Mouse (Mus musculus) forebrain, embryonic 10.5 days (tissue): Measurements from ENCODE around the gene Spib. TPM values are rescaled to one million over a fixed set of nuclear protein-coding genes. Genes with fewer than 3 reads are reported as not detected.
A peak's percentile ranks its signal among the peaks of the same experiment; 100 is the strongest.

Experiments used
- DNase-seq: peaks from one replicate; pipeline ENCODE4 v3.0.0-alpha.2; 2017; ENCODE audit warnings: low spot score; ENCODE audit errors: extremely low spot score
- H3K27ac ChIP-seq: fragments of 300-500 bp; sonication (generic); 2 replicates; pipeline ENCODE4 v1.5.1; 2016; ENCODE audit warnings: mild to moderate bottlenecking
- H3K27me3 ChIP-seq: fragments of 300-500 bp; sonication (generic); 2 replicates; pipeline ENCODE4 v1.6.1; 2016; ENCODE audit warnings: mild to moderate bottlenecking; ENCODE audit not compliant: poor library complexity, severe bottlenecking
- H3K36me3 ChIP-seq: fragments of 300-500 bp; sonication (generic); replicated peaks from 2 replicates; pipeline ENCODE4 v1.6.1; 2016; ENCODE audit warnings: mild to moderate bottlenecking, moderate library complexity
- H3K4me1 ChIP-seq: fragments of 300-500 bp; sonication (generic); 2 replicates; pipeline ENCODE4 v1.6.1; 2016
- H3K4me3 ChIP-seq: fragments of 300-500 bp; sonication (generic); 2 replicates; pipeline ENCODE4 v1.5.1; 2016; ENCODE audit warnings: mild to moderate bottlenecking, moderate library complexity
- H3K9me3 ChIP-seq: fragments of 300-500 bp; sonication (generic); 2 replicates; pipeline ENCODE4 v1.6.1; 2016; ENCODE audit warnings: mild to moderate bottlenecking, moderate library complexity
- WGBS: fragments of 180-500 bp; shearing (Covaris S2); methylation state at CpG from one replicate; pipeline ENCODE4 v1.1.7; 2016; 5-methylcytosine and 5-hydroxymethylcytosine counted together
- polyA plus RNA-seq: library from polyadenylated mRNA; unstranded; fragments of >200 nt; fragmentation: Nextera tagmentation; extraction: Ambion mirVana; gene quantifications from 2 replicates; pipeline ENCODE4 v1.2.1, GENCODE M21; 2016

Gene Spib
- polyA plus RNA-seq, 1 experiment from 2014 or later, result not detected

- H3K36me3 ChIP-seq, result 0 out of 2 replicates have a peak, but pooled peaks cover 4% of the 10 kb centered on the region
- WGBS, result 39% methylated on average over 5 of the region's 5 CpGs
These were observed 30.2 kb downstream of the Spib start for GRCm38 (mm10) chr7:44501563-44502115.

DNA sequence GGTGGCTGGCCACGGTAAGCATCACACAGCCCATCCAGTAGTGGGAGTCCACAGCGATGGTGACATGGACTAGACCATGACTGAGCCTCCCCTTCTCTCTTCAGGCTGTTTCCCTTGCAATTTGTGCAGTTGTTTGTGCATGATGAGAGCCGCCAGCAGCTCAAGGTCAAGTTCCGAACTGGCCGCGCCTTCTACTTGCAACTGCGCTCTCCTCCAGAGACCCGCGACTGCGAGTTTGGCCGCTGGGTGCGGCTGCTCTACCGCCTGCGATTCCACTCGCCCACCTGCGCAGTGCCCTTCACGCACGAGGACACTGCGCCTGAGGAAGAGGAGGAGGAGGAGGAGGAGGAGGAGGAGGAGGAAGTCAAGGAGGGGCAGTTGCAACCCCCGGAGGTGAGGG, 31.8 kb downstream of the Spib start:
- 0 out of 2 replicates have a peak, but pooled peaks cover 4% of the 10 kb centered on the region for H3K36me3 ChIP-seq
- H3K27me3 ChIP-seq, result peaks cover 19% of the 10 kb centered on the region; the same call in 1 of the 2 replicates
- DNase-seq, result no peak
- no peaks in the 10 kb centered on the region for H3K9me3 ChIP-seq
- WGBS, result 63% methylated on average over 20 of the region's 20 CpGs
- H3K27ac ChIP-seq, result no peak overlapping the region
- H3K4me3 ChIP-seq, result no peak overlapping the region
- peaks cover 20% of the 10 kb centered on the region for H3K4me1 ChIP-seq

More at GRCm38 (mm10) chr7:44501563-44502115, 30.2 kb downstream of the Spib start:
- Histone ChIP-seq H3K4me1 (peaks cover 10% of the 10 kb centered on the region), H3K9me3 (no peaks in the 10 kb centered on the region), H3K4me3 (no peak overlapping the region), H3K27ac (no peak overlapping the region), H3K27me3 (peaks cover 19% of the 10 kb centered on the region; the same call in 1 of the 2 replicates)
- peak; percentile 70 for DNase-seq

DNA sequence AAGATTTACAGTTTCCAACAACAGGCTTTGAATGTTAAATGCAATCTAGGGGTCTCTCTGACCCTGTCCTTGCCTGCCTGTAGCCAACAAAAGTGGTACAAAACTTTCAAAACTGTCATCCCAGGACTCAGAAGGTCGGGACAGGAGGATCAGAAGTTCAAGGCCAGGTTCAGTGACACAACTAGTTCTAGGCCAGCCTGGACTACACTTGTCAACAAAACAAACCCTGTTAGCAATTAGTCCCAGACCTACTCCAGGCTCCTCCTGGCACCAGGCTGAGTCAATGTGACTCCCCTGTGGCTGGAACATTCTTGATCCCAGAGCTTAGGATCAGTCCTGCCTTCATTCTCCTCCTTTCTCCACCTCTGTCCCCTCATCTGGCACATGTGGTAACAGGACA, 32.9 kb downstream of the Spib start:
- Histone ChIP-seq H3K4me1 (peaks cover 26% of the 10 kb centered on the region), H3K27ac (no peak overlapping the region), H3K4me3 (no peak overlapping the region), H3K9me3 (no peaks in the 10 kb centered on the region), H3K27me3 (peaks cover 19% of the 10 kb centered on the region; the same call in 1 of the 2 replicates), H3K36me3 (peaks cover 13% of the 10 kb centered on the region)
- WGBS, result 74% methylated on average over 1 of the region's 1 CpGs
- DNase-seq, result no peak

DNA sequence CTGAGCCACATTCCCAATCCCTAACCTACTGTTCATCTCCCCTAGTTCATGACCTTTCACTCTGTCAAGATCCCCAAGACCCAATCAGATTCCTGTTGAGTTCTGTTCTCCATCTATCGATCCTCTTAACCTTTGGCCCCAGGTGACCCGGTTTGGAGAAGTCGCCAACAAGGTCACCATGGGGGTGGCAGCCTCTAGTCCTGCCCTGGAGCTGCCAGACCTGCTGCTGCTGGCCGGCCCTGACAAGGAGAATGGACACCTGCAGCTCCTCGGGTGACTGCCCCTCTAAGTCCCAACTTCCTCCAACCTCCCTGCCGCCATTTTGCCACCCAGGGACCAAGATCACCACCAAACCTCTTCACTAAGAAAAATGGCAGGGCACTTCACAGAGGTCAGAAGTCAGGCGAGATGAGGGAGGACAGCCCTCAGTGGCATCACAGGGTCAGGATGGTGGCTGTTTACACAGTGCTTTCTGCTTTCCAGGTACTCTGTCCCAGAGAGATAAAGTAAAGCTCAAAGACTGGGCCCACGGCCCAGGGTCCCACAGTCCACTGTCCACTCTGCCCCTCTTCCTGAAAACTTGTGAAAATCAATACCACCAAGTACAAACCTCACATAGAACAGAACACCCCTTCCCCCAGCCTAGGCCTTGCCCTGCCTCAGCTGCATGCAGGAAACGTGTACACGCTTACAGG, 34.4 kb downstream of the Spib start:
- peaks cover 19% of the 10 kb centered on the region; the same call in 1 of the 2 replicates for H3K27me3 ChIP-seq
- DNase-seq, result no peak
- H3K4me1 ChIP-seq, result peaks cover 26% of the 10 kb centered on the region
- WGBS, result 85% methylated on average over 10 of the region's 10 CpGs
- peaks cover 27% of the 10 kb centered on the region for H3K36me3 ChIP-seq
- H3K9me3 ChIP-seq, result no peaks in the 10 kb centered on the region
- H3K27ac ChIP-seq, result peak overlapping the region; percentile 98
- H3K4me3 ChIP-seq, result peak overlapping the region; percentile 76

DNA sequence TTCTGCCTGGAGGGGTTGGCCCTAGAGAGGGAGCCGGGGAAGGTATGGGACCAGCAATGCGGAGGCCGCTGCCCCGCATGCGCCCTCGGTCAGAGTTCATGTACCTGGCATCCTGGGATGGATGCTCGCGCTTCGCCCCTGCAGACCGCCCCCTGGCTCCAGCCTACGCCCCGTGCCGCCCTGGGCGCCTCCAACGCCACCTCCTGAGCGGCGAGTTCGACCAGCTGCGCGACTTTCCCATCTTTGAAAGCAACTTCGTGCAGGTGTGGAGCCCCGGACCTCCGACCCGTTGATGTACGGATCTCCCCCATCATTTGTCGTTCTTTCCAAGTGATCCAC, 35.1 kb downstream of the Spib start:
- Histone ChIP-seq H3K4me3 (peak overlapping the region; percentile 76), H3K27me3 (peaks cover 19% of the 10 kb centered on the region; the same call in 1 of the 2 replicates), H3K4me1 (peaks cover 26% of the 10 kb centered on the region), H3K36me3 (peaks cover 35% of the 10 kb centered on the region), H3K9me3 (no peaks in the 10 kb centered on the region), H3K27ac (peak overlapping the region; percentile 98)
- under 1% methylated on average over 26 of the region's 26 CpGs for whole genome bisulfite sequencing
- DNase-seq, result no peak

- H3K27ac ChIP-seq, result peak within 1 kb of the TSS; percentile 98
- H3K27me3 ChIP-seq, result peaks cover 19% of the 10 kb centered on the region; the same call in 1 of the 2 replicates
- H3K4me1 ChIP-seq, result peaks cover 26% of the 10 kb centered on the region
- under 1% methylated on average over 58 of the region's 58 CpGs for WGBS
- DNase-seq, result peak; percentile 99
- H3K36me3 ChIP-seq, result peaks cover 40% of the 10 kb centered on the region
- no peaks in the 10 kb centered on the region for H3K9me3 ChIP-seq
- H3K4me3 ChIP-seq, result peak within 1 kb of the TSS; percentile 76
These were observed 35.7 kb downstream of the Spib start, which contains the start of the genes Emc10 and Fam71e1 for GRCm38 (mm10) chr7:44495992-44496770. Gene Emc10, minus strand, starts transcription at chr7:44496529. Gene Fam71e1, plus strand, starts transcription at chr7:44496581.

GRCm38 (mm10) chr7:44495086-44495485, 36.8 kb downstream of the Spib start:
- Histone ChIP-seq H3K4me3 (peak overlapping the region; percentile 76), H3K36me3 (peaks cover 51% of the 10 kb centered on the region)
- 89% methylated on average over 7 of the region's 7 CpGs for WGBS

DNA sequence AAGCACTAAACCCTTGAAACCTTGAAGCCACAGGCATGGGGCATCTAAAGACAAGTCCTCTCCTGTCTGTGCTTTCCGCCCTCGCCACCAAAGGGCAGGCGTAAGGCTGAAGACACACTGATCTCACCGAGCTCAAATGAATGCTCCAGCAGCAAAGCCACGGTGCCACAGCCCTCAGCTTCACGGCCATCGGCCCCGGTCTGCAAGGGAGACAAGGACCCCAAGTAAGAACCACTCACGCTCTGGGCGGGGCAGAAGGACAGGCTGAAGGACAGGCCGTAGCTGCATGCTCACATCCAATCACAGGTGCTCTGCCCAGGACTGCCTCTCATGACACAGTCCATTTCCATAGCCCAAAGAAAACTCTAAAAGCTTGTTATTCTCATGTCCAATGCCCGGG, 37.2 kb downstream of the Spib start:
- peak overlapping the region; percentile 76; the same call in 1 of the 2 replicates for H3K4me3 ChIP-seq
- DNase-seq, result no peak
- no peaks in the 10 kb centered on the region for H3K9me3 ChIP-seq
- 96% methylated on average over 12 of the region's 12 CpGs for WGBS
- peaks cover 9% of the 10 kb centered on the region; the same call in 1 of the 2 replicates for H3K27me3 ChIP-seq
- H3K36me3 ChIP-seq, result peaks cover 55% of the 10 kb centered on the region
- no peak overlapping the region for H3K27ac ChIP-seq
- H3K4me1 ChIP-seq, result peaks cover 26% of the 10 kb centered on the region

More at GRCm38 (mm10) chr7:44495086-44495485, 36.8 kb downstream of the Spib start:
- no peak for DNase-seq
- H3K4me1 ChIP-seq, result peaks cover 26% of the 10 kb centered on the region
- peak overlapping the region; percentile 98 for H3K27ac ChIP-seq
- H3K27me3 ChIP-seq, result peaks cover 12% of the 10 kb centered on the region; the same call in 1 of the 2 replicates
- H3K9me3 ChIP-seq, result no peaks in the 10 kb centered on the region

DNA sequence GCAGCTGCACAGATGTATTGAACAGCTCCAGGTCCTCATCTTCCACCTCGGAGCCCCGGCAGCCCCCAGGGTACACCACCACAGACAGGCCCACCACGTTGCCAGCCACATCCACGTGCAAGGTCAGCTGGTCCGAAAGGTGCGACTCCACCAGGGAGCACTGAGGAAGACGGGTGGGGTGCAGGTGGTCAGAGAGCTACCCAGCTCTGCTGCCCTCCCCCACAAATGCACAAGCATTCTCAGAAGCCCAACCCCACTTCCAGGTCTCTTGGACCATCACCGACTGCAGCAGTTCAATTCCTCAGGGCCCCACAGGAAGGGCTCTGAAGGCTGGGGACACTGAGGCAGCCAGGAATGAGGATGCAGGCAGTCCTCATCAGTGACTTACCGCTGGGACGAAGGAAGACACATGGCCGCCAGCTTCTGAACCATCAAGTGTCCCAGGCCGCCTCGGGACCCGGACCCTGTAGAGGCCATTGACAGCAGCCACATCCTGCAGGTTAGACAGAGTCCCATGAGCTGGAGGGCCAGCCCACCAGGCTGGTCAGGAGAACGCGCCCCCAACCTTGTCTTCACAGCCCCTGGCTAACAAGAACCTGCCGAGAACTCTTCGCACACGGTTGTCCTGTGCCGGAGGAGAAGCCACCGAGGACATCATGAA, 39.6 kb downstream of the Spib start:
- no peak overlapping the region for H3K27ac ChIP-seq
- 92% methylated on average over 21 of the region's 21 CpGs for WGBS
- H3K27me3 ChIP-seq, result no peaks in the 10 kb centered on the region
- peaks cover 66% of the 10 kb centered on the region for H3K36me3 ChIP-seq
- peaks cover 22% of the 10 kb centered on the region for H3K4me1 ChIP-seq
- H3K4me3 ChIP-seq, result no peak overlapping the region
- no peaks in the 10 kb centered on the region for H3K9me3 ChIP-seq
- no peak for DNase-seq

DNA sequence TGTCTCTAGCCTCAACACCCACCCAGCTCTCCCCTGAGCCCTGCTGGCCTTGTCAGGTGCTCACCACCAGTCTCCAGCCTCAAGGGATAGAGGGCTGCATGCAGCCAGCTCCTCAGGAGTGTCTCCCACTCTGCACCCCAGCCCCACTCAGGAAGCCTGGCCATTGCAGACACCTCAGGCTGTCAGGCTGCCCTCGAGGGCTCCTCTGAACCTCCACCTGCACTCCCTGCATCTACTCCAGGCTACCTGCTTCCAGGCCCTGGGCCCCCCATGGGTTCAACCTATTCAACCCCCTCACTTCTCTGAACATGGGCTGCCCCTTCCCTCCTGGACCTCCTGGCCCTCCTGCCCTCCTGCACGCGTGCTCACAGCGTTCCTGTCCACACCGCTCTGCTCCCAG, 40.5 kb downstream of the Spib start:
- Histone ChIP-seq H3K4me1 (peaks cover 24% of the 10 kb centered on the region), H3K27ac (no peak overlapping the region), H3K36me3 (peaks cover 66% of the 10 kb centered on the region), H3K9me3 (no peaks in the 10 kb centered on the region), H3K4me3 (no peak overlapping the region), H3K27me3 (no peaks in the 10 kb centered on the region)
- DNase-seq, result no peak
- 96% methylated on average over 5 of the region's 5 CpGs for WGBS

DNA sequence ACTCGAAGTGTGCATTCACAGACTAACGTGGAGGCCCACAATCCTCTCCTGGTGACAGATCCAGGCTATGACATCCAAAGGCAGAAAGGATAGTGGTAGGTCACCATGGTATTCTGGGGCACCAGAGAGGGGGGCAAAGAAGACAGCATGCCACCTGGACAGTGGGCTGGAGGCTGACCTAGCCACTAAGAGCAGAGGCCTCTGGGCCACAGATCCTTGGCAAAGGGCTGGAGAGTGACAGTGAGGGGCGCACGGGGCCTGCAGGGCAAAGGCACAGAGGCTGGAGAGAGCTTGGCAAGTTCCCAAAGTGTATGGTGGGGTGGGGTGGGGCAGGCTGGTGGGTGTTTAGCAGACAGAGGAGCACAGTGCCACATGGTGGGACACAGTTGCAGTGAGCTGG, 41.6 kb downstream of the Spib start:
- Histone ChIP-seq H3K27me3 (no peaks in the 10 kb centered on the region), H3K36me3 (peaks cover 66% of the 10 kb centered on the region), H3K27ac (no peak overlapping the region), H3K4me3 (no peak overlapping the region), H3K4me1 (peaks cover 18% of the 10 kb centered on the region), H3K9me3 (no peaks in the 10 kb centered on the region)
- 95% methylated on average over 4 of the region's 4 CpGs for WGBS
- DNase-seq, result no peak

DNA sequence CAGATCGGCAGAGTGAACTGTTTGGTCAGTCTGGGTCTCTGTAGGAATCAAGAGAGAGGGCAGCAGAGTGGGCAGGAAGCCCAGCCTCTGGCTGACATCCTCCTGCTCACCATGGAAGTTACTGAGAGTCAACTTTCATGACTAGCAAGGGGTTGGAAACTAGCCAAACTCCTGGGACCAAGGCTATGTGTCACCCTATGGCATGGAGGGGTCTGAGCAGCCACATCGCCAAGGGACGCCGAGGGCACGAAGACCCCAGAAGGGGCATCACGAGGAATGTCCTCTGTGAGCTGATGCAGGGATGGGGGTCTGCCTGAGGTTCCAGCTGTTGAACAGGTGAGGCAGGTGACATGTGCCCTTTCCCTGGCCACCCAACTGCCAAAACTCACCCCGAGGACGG, 43.3 kb downstream of the Spib start:
- WGBS, result 93% methylated on average over 8 of the region's 8 CpGs
- Histone ChIP-seq H3K36me3 (peaks cover 53% of the 10 kb centered on the region), H3K27me3 (no peaks in the 10 kb centered on the region), H3K27ac (no peak overlapping the region), H3K4me3 (no peak overlapping the region), H3K9me3 (no peaks in the 10 kb centered on the region), H3K4me1 (peaks cover 10% of the 10 kb centered on the region)
- DNase-seq, result no peak
